Mouse (Mus musculus): ENCODE data around the gene Klk12. TPM values are rescaled to one million over a fixed set of nuclear protein-coding genes. Genes with fewer than 3 reads are reported as not detected.
A peak's percentile ranks its signal among the peaks of the same experiment; 100 is the strongest.

Gene Klk12
- polyA plus RNA-seq, 1 experiment = not detected

DNA sequence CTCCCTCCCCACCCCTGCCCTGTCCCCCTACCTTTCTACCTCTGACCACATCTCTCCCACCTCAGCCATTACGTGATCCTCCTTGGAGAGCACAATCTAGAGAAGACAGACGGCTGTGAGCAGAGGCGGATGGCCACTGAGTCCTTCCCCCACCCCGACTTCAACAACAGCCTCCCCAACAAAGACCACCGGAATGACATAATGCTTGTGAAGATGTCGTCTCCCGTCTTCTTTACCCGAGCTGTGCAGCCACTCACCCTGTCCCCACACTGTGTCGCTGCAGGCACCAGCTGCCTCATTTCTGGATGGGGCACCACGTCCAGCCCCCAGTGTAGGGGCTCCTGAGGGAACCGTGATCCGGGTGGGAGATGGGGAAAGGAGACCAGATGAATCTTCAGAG is 8.7 kb downstream of the Klk12 start:
- DNase-seq (ENCODE audit: low read depth) = no peak

DNA sequence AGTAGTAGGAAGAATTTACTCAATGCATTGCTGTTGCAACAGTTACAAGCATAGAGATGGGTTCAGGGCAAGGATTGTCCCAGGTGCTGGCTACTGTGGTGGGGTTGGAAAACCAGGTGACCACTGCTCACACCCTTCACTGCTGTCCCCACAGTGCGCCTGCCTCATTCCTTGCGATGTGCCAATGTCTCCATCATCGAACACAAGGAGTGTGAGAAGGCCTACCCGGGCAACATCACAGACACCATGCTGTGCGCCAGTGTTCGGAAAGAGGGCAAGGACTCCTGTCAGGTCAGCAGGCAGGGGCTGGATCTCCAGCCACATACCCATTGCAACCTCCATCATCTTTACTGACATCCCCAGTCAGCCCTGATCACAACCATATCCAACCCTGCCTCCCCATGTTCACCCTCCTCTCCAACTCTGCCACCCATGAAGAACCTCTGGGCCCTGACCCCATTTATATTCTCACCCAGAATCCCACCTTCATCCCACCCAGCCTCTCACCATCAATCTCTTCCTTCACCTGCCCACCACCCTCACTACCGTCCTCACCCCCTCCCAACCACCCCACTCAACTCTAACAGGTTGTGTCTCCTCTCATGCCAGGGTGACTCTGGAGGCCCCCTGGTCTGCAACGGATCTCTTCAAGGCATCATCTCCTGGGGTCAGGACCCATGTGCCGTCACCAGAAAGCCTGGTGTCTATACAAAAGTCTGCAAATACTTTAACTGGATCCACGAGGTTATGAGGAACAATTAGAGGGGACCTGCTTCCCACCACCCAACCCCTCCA is 9.7 kb downstream of the Klk12 start:
- no peak for DNase-seq (ENCODE audit: low read depth)
- TF ChIP-seq CTCF (IDR thresholded peaks at IDR 0.05; ENCODE audit: borderline replicate concordance, extremely low read depth, insufficient read depth, insufficient read length) = no peak
- TF ChIP-seq POLR2A (IDR thresholded peaks at IDR 0.05; ENCODE audit: borderline replicate concordance, extremely low read depth, insufficient read depth, insufficient read length, poor library complexity, severe bottlenecking) = no peak

More for the DNA sequence above, 8.7 kb downstream of the Klk12 start:
- TF ChIP-seq POLR2A (IDR thresholded peaks at IDR 0.05; ENCODE audit: borderline replicate concordance, extremely low read depth, insufficient read depth, insufficient read length, poor library complexity, severe bottlenecking) = no peak
- no peak for TF ChIP-seq CTCF (IDR thresholded peaks at IDR 0.05; ENCODE audit: borderline replicate concordance, extremely low read depth, insufficient read depth, insufficient read length)

DNA sequence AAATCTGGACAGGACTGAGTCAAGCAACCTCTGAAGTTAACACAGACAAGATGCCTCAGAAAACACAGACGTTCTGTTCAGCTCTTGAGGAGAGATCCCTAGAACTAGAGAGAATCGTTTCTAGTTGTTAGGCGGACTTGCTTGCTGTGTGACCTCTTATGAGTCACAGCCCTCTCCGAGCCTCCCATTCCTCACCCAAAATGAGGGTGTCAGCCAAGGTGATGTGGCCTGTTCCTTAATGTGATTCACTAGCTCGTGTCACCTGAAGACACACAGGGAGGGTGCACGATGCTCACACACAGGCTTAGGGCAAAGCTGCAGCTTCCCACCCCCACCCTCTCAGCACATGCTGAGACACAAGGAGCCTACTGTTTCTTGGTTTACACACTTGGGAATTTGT is 11.5 kb downstream of the Klk12 start:
- DNase-seq (ENCODE audit: low read depth) = no peak
- TF ChIP-seq CTCF (IDR thresholded peaks at IDR 0.05; ENCODE audit: borderline replicate concordance, extremely low read depth, insufficient read depth, insufficient read length) (no peak), POLR2A (IDR thresholded peaks at IDR 0.05; ENCODE audit: borderline replicate concordance, extremely low read depth, insufficient read depth, insufficient read length, poor library complexity, severe bottlenecking) (no peak)

DNA sequence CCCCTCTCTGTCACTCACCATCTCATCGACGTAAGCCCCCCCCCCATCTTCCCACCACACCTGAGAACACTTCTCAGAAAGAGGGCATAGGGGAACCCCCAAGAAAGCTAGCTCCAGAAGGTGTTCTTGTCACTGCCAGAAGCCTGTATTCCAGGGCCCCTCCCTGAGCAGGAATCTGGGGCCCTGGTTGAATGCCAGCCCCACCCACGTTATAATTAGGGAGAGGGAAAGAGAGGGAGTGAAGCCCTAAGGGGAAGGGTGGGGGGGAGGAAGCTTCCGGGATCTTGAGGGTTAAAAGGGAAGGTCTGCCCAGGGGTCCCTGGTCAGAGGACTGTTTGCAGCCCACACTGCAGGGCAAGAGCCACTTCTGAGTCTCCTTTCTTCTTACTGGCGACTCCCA is 12.0 kb downstream of the Klk12 start, which contains the start of gene Klk10:
Gene Klk10, plus strand, starts transcription at position 290 of the 400 bp plus-strand sequence.
- TF ChIP-seq POLR2A (IDR thresholded peaks at IDR 0.05; ENCODE audit: borderline replicate concordance, extremely low read depth, insufficient read depth, insufficient read length, poor library complexity, severe bottlenecking) = no peak
- TF ChIP-seq CTCF (IDR thresholded peaks at IDR 0.05; ENCODE audit: borderline replicate concordance, extremely low read depth, insufficient read depth, insufficient read length) = no peak

DNA sequence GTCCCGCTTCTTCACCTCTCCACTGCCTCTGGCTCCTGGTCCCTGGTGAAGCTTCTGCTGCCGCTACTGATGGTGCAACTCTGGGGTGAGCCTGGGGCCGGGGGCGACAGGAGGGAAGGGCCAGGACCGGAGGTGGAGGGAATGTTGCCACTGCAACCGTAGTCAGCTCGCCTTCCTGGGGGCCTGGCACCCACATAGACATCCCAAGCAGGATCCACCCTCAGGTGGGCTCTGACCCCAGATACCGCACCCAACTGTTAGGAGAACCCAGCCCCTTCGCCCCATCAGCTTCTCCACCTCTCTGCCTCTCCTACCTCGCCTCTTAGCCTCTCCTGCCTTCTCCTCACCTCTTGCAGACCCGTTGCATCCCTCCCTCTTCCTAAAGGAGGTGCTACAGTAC is 12.8 kb downstream of the Klk12 start:
- TF ChIP-seq POLR2A (IDR thresholded peaks at IDR 0.05; ENCODE audit: borderline replicate concordance, extremely low read depth, insufficient read depth, insufficient read length, poor library complexity, severe bottlenecking) (no peak), CTCF (IDR thresholded peaks at IDR 0.05; ENCODE audit: borderline replicate concordance, extremely low read depth, insufficient read depth, insufficient read length) (no peak)
- DNase-seq (ENCODE audit: low read depth) = no peak

More for the DNA sequence above, 12.0 kb downstream of the Klk12 start, which contains the start of gene Klk10:
- DNase-seq (ENCODE audit: low read depth) = no peak

DNA sequence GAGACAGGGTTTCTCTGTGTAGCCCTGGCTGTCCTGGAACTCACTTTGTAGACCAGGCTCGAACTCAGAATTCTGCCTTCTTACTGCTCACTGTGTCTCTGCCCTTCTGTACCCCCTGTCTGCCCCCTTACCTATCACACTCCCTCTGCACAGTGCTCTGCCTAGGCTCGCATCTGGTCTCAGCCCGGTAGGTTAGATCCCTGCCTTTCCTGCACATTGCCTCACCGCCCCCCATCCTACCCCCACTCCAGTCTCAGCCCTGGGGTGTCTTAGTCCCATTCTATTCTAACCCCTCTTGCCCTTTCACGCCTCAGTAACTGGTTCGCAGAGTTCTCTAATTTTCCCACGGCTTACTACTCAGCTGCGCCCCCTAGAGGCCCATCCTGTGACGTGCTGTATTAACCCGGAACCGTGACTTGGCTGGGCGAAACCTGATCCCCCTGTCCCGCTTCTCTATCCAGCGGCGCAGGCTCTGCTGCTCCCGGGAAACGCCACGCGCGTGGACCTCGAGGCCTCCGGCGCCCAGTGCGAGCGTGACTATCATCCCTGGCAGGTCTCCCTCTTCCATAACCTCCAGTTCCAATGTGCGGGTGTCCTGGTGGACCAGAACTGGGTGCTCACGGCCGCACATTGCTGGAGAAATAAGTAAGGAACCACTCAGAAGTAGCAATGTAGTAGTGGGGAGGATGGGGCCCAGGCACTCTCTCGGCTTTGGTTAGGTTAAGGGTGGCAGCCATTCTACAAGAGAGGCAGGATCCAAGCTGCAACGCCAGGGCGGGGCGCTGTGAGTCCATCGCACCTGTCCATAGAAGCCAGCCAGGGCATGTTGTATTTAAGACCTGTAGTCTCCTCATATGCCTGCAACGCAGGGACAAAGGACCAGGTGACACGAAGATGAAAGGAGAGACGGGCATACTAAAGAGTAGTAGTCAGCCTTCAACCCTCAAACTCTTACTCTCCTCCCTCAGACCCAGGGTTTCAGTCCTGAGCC is 13.9 kb downstream of the Klk12 start:
- peak; percentile 75 for DNase-seq (ENCODE audit: low read depth)
- TF ChIP-seq CTCF (IDR thresholded peaks at IDR 0.05; ENCODE audit: borderline replicate concordance, extremely low read depth, insufficient read depth, insufficient read length) = peak; percentile 91
- TF ChIP-seq POLR2A (IDR thresholded peaks at IDR 0.05; ENCODE audit: borderline replicate concordance, extremely low read depth, insufficient read depth, insufficient read length, poor library complexity, severe bottlenecking) = no peak

DNA sequence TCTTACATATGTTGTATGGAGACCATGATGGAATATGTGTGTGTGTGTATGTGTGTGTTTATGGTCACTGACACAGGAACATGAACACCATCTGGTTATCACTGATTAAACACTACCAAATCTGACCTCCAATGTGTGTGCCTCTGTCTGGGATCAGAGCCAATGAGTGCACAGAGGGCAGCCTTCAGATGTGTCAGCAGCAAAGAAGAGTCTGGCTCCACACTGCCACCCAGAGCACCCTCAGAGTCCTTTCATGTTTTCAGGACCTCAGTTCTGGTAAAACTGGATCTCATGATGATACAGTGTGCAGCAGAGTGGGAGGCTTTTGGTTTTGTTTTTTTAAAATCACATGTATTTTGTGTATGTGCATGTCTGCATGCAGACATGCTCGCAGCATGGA is 16.6 kb downstream of the Klk12 start:
- TF ChIP-seq POLR2A (IDR thresholded peaks at IDR 0.05; ENCODE audit: borderline replicate concordance, extremely low read depth, insufficient read depth, insufficient read length, poor library complexity, severe bottlenecking) = no peak
- 0 out of 2 replicates have a peak, but pooled peaks have one; percentile 11 for TF ChIP-seq CTCF (IDR thresholded peaks at IDR 0.05; ENCODE audit: borderline replicate concordance, extremely low read depth, insufficient read depth, insufficient read length)
- DNase-seq (ENCODE audit: low read depth) = peak; percentile 29

DNA sequence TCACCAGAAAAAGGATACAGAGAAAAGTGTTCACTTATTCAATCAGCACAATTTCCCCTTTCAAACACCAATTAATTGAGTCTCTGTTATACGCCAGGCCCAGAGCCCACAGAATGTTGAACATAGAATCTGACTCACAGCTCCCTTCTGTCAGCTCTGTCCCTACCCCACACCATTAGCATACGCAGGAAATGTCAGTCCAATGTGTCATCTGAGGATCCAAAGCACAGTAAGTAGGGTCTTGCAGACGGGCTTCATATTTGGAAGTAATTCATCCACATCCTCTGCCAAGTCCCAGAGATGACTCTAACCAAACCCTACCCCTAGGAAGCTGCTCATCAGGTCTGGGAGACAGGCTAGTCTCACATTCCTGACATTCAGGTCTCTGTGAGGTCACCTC is 19.4 kb downstream of the Klk12 start:
- TF ChIP-seq POLR2A (IDR thresholded peaks at IDR 0.05; ENCODE audit: borderline replicate concordance, extremely low read depth, insufficient read depth, insufficient read length, poor library complexity, severe bottlenecking) = no peak
- DNase-seq (ENCODE audit: low read depth) = no peak

DNA sequence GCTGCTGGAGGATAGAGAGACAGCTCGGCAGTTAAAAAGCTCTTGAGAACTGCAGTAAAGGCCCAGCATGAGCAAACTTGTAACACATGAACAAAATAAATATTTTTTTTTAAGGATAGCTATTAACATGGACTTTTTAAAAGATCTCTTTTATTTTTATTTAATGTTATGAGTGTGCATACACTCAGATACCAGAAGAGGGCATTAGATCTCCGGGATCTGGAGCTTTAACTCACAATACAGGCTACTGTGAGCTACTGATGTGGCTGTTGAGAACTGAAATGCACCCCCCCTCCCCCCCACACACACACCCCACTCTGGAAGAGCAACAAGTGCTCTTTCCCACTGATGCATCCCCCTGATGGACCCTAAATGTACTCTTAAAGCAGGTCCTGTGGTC is 20.6 kb downstream of the Klk12 start:
- TF ChIP-seq POLR2A (IDR thresholded peaks at IDR 0.05; ENCODE audit: borderline replicate concordance, extremely low read depth, insufficient read depth, insufficient read length, poor library complexity, severe bottlenecking) = no peak

DNA sequence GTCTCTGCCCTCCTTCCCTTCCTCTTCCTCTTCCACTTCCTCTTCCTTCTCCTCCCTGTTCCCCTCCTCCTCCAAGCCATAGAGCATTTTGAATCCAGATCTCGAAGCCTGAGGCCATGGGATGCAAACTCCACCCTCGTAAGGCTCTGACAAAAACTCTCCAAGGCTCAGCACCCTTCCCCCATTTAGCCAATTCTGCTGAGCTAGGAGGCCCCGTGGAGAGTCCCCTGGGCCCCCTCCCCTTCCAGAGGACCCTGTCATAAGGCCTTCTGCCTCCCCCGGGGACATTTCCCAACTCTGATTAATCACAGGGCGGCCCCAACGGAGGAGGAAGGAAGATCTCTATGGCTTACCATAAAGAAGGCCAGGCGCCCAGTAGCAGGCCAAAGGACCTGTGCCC is 22.9 kb downstream of the Klk12 start, which contains the start of gene Klk9:
Gene Klk9, plus strand, starts transcription at position 301 of the 400 bp plus-strand sequence.
- TF ChIP-seq POLR2A (IDR thresholded peaks at IDR 0.05; ENCODE audit: borderline replicate concordance, extremely low read depth, insufficient read depth, insufficient read length, poor library complexity, severe bottlenecking) (no peak), CTCF (IDR thresholded peaks at IDR 0.05; ENCODE audit: borderline replicate concordance, extremely low read depth, insufficient read depth, insufficient read length) (no peak)
- no peak for DNase-seq (ENCODE audit: low read depth)

More for the DNA sequence above, 20.6 kb downstream of the Klk12 start:
- DNase-seq (ENCODE audit: low read depth) = no peak

DNA sequence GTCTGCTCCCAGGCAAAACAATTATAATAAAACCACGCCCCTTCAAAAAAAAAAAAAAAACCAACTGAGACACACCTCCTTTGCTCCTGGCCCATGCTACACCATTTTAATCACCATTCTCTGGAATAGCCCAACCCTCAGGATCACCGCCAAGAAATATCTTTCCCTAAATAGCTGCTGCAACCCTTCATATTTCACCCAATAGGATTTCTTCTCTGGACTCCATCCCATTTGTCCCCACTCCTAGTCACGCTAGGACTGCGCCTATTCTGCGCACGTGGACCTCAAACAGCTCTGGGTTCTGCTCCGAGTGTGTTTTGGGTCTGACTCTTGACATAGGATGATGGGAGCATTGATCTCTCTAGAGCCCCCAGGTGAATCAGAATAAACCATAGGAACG is 27.7 kb downstream of the Klk12 start:
- TF ChIP-seq POLR2A (IDR thresholded peaks at IDR 0.05; ENCODE audit: borderline replicate concordance, extremely low read depth, insufficient read depth, insufficient read length, poor library complexity, severe bottlenecking) = no peak
- TF ChIP-seq CTCF (IDR thresholded peaks at IDR 0.05; ENCODE audit: borderline replicate concordance, extremely low read depth, insufficient read depth, insufficient read length) = no peak
- peak; percentile 2 for DNase-seq (ENCODE audit: low read depth)

Data from brain, embryonic 14.5 days (tissue).